Mouse (Mus musculus): ENCODE results near the gene Stmn1. TPM values are rescaled to one million over a fixed set of nuclear protein-coding genes. Genes with fewer than 3 reads are reported as not detected.
A peak's percentile ranks its signal among the peaks of the same experiment; 100 is the strongest.

Gene Stmn1
- polyA plus RNA-seq, 1 experiment: 2,202 TPM

GRCm38 (mm10) chr4:134444949-134445348 lies 23.2 kb upstream of the Stmn1 start:
- DNase-seq (ENCODE audit: low read depth): peak; percentile 80
- TF ChIP-seq CTCF (IDR thresholded peaks at IDR 0.05; ENCODE audit: borderline replicate concordance, extremely low read depth, insufficient read depth, insufficient read length) (no peak), POLR2A (IDR thresholded peaks at IDR 0.05; ENCODE audit: borderline replicate concordance, extremely low read depth, insufficient read depth, insufficient read length, poor library complexity, severe bottlenecking) (no peak)

- no peak for DNase-seq (ENCODE audit: low read depth)
- TF ChIP-seq POLR2A (IDR thresholded peaks at IDR 0.05; ENCODE audit: borderline replicate concordance, extremely low read depth, insufficient read depth, insufficient read length, poor library complexity, severe bottlenecking) (no peak), CTCF (IDR thresholded peaks at IDR 0.05; ENCODE audit: borderline replicate concordance, extremely low read depth, insufficient read depth, insufficient read length) (no peak)
These were observed 22.6 kb upstream of the Stmn1 start for GRCm38 (mm10) chr4:134445489-134445888.

GRCm38 (mm10) chr4:134447966-134448365 lies 20.2 kb upstream of the Stmn1 start:
- TF ChIP-seq POLR2A (IDR thresholded peaks at IDR 0.05; ENCODE audit: borderline replicate concordance, extremely low read depth, insufficient read depth, insufficient read length, poor library complexity, severe bottlenecking): no peak
- no peak for TF ChIP-seq CTCF (IDR thresholded peaks at IDR 0.05; ENCODE audit: borderline replicate concordance, extremely low read depth, insufficient read depth, insufficient read length)
- DNase-seq (ENCODE audit: low read depth): no peak

- TF ChIP-seq CTCF (IDR thresholded peaks at IDR 0.05; ENCODE audit: borderline replicate concordance, extremely low read depth, insufficient read depth, insufficient read length) (no peak), POLR2A (IDR thresholded peaks at IDR 0.05; ENCODE audit: borderline replicate concordance, extremely low read depth, insufficient read depth, insufficient read length, poor library complexity, severe bottlenecking) (no peak)
- DNase-seq (ENCODE audit: low read depth): peak; percentile 92
These were observed 18.3 kb upstream of the Stmn1 start for GRCm38 (mm10) chr4:134449595-134450391.

GRCm38 (mm10) chr4:134450392-134451195 lies 17.5 kb upstream of the Stmn1 start:
- peak; percentile 81 for DNase-seq (ENCODE audit: low read depth)
- no peak for TF ChIP-seq CTCF (IDR thresholded peaks at IDR 0.05; ENCODE audit: borderline replicate concordance, extremely low read depth, insufficient read depth, insufficient read length)
- TF ChIP-seq POLR2A (IDR thresholded peaks at IDR 0.05; ENCODE audit: borderline replicate concordance, extremely low read depth, insufficient read depth, insufficient read length, poor library complexity, severe bottlenecking): peak; percentile 5; the same call in 1 of the 2 replicates

- TF ChIP-seq CTCF (IDR thresholded peaks at IDR 0.05; ENCODE audit: borderline replicate concordance, extremely low read depth, insufficient read depth, insufficient read length): no peak
- no peak for TF ChIP-seq POLR2A (IDR thresholded peaks at IDR 0.05; ENCODE audit: borderline replicate concordance, extremely low read depth, insufficient read depth, insufficient read length, poor library complexity, severe bottlenecking)
- DNase-seq (ENCODE audit: low read depth): no peak
These were observed 16.6 kb upstream of the Stmn1 start for GRCm38 (mm10) chr4:134451484-134451883.

GRCm38 (mm10) chr4:134453619-134454400 lies 14.3 kb upstream of the Stmn1 start:
- no peak for DNase-seq (ENCODE audit: low read depth)
- no peak for TF ChIP-seq POLR2A (IDR thresholded peaks at IDR 0.05; ENCODE audit: borderline replicate concordance, extremely low read depth, insufficient read depth, insufficient read length, poor library complexity, severe bottlenecking)
- TF ChIP-seq CTCF (IDR thresholded peaks at IDR 0.05; ENCODE audit: borderline replicate concordance, extremely low read depth, insufficient read depth, insufficient read length): no peak

GRCm38 (mm10) chr4:134455310-134455709 lies 12.8 kb upstream of the Stmn1 start:
- no peak for TF ChIP-seq POLR2A (IDR thresholded peaks at IDR 0.05; ENCODE audit: borderline replicate concordance, extremely low read depth, insufficient read depth, insufficient read length, poor library complexity, severe bottlenecking)
- TF ChIP-seq CTCF (IDR thresholded peaks at IDR 0.05; ENCODE audit: borderline replicate concordance, extremely low read depth, insufficient read depth, insufficient read length): no peak
- no peak for DNase-seq (ENCODE audit: low read depth)

- DNase-seq (ENCODE audit: low read depth): no peak
- TF ChIP-seq CTCF (IDR thresholded peaks at IDR 0.05; ENCODE audit: borderline replicate concordance, extremely low read depth, insufficient read depth, insufficient read length) (no peak), POLR2A (IDR thresholded peaks at IDR 0.05; ENCODE audit: borderline replicate concordance, extremely low read depth, insufficient read depth, insufficient read length, poor library complexity, severe bottlenecking) (no peak)
These were observed 10.8 kb upstream of the Stmn1 start for GRCm38 (mm10) chr4:134457130-134457825.

- DNase-seq (ENCODE audit: low read depth): no peak
- TF ChIP-seq POLR2A (IDR thresholded peaks at IDR 0.05; ENCODE audit: borderline replicate concordance, extremely low read depth, insufficient read depth, insufficient read length, poor library complexity, severe bottlenecking) (no peak), CTCF (IDR thresholded peaks at IDR 0.05; ENCODE audit: borderline replicate concordance, extremely low read depth, insufficient read depth, insufficient read length) (no peak)
These were observed 9.3 kb upstream of the Stmn1 start for GRCm38 (mm10) chr4:134458856-134459255.

Data from brain, embryonic 14.5 days (tissue).